Mouse (Mus musculus): ENCODE data around the gene Foxf1. TPM values are rescaled to one million over a fixed set of nuclear protein-coding genes. Genes with fewer than 3 reads are reported as not detected.

Foxf1 gene
- total RNA-seq, 2 experiments from 2014 or later: 1.1 TPM

DNA sequence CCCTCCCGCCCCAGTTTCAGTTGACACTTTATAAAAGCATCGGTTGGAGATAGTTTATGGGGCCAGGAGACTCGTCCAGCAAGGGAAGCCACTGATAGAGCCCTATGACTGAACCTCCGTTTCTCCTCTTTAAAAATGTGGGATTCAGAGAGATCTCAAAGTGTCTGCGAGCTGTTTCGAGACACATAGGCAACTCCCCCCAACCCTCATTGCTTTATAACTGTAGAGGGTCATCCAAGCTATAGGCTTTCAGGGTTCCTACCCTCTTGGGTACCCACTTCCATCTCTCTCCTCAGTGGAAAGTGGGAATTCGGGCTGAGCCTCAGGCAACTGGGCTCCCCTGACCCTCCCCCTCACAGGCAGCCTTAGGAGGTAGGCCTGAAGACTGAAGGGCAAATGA is 2.8 kb upstream of the Foxf1 start:
- DNase-seq (ENCODE audit: low spot score in 2 of 2): no peak

DNA sequence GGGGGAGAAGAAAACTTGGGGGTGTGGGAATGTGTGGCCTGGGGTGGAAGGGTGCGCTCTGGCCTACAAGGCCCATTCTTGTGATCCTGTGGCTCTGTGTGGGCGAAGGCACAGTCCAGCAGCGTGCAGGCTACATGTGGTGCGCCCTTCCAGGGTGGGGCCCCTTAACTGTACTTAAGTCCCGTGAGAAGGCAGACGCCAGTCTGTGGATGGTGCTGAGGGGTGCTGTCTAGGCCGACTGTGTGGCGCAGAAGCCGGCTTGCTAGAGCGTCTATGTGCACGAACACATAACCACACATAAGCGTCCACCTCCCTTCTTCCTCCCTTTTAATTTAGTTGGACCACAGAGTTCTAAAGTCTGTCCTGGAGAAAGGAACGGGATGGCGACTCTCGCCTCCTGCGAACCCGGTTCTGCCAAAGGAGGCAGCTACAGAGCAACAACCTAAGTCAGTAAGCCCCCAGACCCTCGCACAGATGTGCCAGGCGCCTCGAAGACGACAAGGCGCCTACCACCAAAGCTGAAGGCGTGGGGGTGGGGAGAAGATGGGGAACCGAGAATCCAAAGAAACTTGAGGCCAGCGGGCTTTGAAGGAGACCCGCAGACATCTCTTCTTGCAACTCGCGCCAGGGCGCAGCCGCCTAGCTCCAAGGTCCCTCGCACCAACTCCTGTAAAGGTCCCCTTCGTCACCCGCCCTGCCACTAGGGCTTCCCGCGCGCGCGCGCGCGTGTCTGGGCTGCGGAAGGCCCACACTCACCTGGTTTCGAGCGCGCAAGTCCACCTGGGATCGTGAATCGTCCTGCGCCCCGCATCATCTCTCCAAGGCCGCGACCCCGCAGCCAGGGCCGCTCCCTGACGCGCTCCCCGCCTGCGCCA is 1.7 kb upstream of the Foxf1 start:
- no peak for DNase-seq (ENCODE audit: low spot score in 2 of 2)

DNA sequence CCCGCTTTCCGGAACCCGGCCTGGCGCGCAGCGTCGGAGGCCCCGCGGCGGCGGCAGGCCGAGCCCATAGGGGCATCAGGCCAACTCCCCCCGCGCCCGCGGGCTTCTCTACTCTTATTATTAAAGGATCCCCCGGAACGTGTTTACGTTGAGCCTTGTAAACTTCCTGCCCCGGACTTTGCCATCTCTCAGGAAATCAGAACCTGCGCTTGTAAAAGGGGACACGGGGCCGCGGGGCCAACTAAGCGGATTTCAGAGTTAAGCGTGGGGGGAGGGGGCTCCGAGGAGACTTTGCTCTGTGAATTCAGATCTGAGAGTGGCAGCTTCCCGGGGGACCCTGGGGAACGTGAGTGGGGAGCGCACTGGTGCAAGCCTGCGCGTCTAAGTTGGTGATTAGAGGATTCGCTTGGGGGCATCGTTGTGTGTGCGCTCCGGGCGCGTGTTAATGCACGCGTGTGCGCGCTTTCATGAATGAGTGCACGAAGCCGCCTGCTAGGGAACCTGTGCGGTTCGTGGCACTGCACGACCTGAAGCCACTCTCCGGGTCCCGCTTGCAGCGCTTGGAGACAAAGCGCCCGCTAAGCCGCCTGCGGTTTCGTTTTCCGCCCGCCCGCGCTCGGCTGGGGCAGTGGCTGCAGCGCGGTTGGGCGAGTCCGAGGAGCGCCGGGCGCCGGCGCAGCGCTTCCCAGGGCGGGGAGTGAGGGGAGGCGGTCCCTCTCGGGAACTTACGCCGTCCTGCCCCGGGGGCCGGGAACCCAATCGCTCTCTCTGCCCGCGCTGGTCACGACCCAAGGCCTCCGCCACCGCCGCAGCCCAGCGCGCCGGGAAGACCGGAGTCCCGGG is 872 bp upstream of the Foxf1 start:
- DNase-seq (ENCODE audit: low spot score in 2 of 2): peak; percentile 27 to 39

DNA sequence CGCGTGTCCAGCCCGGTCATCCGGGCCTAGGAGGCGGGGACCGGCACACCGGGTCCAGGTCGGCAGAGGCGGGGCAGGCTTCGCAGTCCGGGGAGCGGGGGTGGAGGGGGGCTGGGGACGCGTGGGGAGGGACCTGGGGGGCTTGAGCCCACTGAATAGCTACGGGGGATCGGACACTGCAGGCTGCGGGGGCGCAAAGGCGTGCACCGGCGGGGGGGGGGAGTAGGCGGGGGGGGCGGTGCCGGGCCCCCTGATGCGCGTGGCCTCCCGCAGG is 313 bp upstream of the Foxf1 start:
- no peak for DNase-seq (ENCODE audit: low spot score in 2 of 2)

- no peak for DNase-seq (ENCODE audit: low spot score in 2 of 2)
Observed at GRCm38 (mm10) chr8:121085011-121085410, 825 bp downstream of the Foxf1 start.

DNA sequence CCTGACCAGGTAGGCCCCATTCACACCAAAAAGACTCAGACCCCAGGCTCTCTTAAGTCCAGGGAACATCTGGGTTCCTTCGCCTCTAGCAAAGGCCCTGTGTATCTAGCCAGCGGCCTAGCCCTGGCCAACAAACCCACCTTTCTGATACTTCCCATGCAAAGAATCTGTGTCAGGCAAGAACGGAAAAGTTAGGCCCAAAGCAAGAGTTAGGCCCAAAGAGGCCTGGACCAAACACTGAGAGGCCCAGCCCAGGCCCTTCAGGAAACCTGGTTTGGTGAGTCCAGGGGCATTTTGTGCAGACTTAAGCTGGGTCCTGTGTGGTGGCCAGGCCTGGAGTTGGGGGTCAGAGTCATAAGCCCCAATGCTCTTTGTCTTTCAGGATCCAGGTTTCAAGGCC is 1.4 kb downstream of the Foxf1 start:
- DNase-seq (ENCODE audit: low spot score in 2 of 2): no peak

DNA sequence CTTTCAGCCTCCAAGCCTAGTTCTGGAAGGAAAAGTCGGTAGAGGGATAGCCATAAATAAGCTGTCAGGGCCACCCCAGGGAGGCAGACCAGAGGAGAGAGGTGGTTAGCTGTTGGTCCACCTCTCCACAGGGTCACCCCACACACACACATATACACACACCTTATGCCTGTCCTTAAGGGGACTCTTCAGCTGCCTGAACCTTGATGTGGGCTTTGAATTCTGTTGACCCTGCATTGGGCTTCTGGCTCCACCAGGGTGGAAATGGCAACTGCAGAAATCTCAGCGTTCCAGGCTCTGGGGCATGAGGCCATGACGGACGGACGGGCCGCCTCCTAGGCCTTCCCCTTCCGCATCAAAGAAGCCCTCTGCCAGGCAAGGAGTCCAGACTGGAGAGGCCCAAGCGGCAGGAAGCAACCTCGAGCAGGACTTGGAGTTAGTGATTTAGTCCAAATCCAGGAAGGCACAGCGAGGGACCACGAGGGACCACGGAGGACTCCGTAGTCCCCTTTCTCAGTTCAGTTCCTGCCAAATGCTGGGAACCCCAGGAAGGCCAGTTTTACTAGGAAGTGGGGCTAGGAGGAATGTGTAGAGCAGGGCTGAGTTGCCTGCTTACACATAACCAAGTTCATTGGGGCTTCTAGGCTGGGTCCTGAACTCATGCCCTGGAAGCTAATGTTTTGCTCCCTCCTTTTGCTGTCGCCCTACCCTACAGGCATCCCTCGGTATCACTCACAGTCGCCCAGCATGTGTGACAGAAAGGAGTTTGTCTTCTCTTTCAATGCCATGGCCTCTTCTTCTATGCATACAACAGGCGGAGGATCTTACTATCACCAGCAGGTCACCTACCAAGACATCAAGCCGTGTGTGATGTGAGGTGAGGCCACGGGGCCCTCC is 2.1 kb downstream of the Foxf1 start:
- DNase-seq (ENCODE audit: low spot score in 2 of 2): no peak

DNA sequence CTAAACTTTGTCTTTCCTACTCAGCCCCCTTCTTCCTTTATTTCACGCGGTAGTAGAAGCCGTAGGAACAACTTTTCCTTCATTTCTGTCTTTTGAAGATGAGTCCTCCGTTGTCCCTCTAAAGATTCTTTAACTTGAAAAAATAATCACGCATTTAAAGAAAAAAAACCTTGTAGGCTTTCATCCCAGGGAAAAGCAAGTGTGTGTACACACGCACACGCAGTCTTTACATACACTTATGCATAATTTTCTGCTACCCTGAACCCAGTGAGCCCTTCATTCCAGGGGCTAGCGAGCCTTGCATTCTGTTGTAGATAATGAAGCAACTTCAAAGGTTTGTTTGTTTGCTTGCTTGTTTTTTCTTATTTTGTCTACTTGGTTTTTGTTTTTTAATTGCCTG is 4.1 kb downstream of the Foxf1 start:
- DNase-seq (ENCODE audit: low spot score in 2 of 2): no peak

DNA sequence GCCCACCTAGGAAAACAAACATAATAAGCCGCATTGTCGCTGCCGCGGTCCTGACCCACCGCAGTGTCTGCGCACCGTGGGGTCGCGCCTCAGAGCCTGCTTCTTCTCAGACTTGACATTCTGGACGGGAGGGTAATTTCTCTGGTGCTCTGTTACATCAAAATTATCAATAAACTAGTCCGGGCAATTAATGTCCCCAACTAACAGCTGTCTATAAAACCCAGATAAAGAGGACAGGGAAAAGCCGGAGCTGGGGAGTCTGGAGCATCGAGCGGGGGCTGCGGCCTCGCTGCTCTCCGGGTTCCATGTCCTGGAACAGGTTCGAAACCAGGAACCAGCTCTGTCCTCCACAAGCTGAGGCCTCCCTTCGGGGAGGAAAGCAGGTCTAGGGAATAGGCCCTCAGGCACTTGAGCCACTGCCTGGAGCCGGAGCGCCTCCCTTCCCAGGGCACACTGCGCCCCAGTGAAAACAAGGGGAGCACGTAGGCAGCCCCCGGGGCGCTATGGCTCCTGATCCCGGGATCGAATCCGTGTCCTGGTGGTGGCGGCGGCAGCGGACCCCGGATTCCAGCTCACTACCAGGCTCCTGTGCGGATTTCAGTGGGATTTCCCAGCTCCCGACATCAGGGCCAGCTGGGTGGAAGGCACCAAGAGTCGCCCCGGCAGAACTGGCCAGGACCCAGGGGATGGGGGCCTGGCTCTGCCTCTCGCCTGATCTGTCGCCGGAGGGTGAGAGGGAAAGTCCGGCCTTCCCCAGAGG is 4.9 kb downstream of the Foxf1 start:
- DNase-seq (ENCODE audit: low spot score in 2 of 2): no peak

GRCm38 (mm10) chr8:121089631-121090380 is 5.6 kb downstream of the Foxf1 start:
- no peak for DNase-seq (ENCODE audit: low spot score in 2 of 2)

DNA sequence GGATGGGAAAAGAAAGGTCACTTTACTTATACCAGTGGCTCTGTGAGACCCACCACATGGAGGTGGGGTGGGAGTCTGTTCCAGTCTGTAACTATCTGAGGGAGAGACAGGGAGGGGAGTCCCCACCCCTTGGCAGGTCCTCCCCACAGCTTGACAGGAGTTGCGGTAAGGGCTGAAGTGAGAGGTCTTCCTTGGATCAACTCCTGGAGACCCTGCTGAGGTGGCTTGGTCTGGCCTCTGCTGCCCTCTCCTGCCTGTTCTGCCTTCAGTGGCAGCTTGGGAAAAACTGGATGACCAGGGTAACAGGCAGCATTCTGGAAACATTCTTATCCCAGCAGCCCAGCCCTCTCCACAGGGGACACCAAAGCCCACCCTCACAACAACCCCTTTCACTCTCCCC is 6.5 kb downstream of the Foxf1 start:
- DNase-seq (ENCODE audit: low spot score in 2 of 2): no peak

DNA sequence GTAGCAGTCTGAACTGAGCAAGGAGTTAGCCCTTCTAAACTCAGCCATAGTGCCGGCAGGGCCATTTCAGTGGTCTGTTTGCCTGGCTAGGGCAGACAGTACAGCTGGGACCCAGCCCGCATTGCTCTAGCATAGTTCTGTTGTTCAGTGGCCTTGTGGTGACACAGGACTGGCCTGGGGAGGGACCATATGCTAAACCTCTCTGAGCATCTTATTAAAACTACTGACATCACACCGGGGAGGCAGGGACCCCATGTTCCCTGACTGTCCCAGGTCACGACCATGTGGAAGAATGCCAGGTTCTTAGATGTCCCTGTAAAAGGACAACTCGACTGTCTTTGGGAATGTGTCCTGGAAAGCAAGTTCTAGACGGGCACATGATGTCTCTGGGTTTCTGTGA is 8.0 kb downstream of the Foxf1 start:
- no peak for DNase-seq (ENCODE audit: low spot score in 2 of 2)

DNA sequence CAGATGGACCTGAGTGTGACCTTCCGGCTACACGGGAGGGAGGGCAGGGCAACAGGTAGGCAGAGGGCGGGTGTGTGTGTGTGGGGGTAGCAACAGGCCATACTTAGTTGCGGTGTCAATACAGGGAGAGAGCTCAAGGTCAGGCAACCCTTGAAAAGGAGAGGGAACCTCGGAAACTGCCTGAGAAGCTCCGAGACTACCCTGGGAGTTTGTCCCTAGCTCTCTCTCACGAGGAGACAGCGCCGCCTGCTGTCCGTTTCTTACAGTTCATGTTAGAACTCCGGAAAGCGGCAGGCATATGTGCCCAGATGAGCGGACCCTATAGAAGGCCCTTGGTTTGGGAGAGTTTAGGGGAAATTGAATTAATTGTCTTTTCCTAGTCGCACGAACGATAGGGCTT is 8.4 kb downstream of the Foxf1 start:
- DNase-seq (ENCODE audit: low spot score in 2 of 2): peak; percentile 66 to 72

DNA sequence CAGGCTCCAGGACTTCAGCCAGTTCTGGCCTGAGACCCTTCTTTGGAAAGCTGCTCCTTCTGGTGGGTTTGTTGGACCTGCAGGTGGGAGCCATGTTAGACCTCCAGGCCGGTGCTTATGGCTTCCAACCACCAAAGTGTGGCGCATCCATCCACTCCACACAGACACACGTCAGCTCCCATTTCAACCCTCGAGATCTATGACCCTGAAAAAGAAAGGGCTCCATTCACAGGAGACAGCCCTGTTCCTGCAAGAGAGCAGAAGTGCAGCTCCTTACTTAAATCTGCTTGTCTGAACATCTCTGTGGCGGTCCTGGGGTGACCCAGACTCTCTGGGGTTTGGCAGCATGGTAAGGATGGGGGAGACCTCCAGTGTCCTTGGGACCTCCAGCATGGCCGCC is 9.3 kb downstream of the Foxf1 start:
- DNase-seq (ENCODE audit: low spot score in 2 of 2): no peak

- DNase-seq (ENCODE audit: low spot score in 2 of 2): peak in 1 of 2 experiments; percentile 68
Observed at GRCm38 (mm10) chr8:121104049-121104818, 20.0 kb downstream of the Foxf1 start.

DNA sequence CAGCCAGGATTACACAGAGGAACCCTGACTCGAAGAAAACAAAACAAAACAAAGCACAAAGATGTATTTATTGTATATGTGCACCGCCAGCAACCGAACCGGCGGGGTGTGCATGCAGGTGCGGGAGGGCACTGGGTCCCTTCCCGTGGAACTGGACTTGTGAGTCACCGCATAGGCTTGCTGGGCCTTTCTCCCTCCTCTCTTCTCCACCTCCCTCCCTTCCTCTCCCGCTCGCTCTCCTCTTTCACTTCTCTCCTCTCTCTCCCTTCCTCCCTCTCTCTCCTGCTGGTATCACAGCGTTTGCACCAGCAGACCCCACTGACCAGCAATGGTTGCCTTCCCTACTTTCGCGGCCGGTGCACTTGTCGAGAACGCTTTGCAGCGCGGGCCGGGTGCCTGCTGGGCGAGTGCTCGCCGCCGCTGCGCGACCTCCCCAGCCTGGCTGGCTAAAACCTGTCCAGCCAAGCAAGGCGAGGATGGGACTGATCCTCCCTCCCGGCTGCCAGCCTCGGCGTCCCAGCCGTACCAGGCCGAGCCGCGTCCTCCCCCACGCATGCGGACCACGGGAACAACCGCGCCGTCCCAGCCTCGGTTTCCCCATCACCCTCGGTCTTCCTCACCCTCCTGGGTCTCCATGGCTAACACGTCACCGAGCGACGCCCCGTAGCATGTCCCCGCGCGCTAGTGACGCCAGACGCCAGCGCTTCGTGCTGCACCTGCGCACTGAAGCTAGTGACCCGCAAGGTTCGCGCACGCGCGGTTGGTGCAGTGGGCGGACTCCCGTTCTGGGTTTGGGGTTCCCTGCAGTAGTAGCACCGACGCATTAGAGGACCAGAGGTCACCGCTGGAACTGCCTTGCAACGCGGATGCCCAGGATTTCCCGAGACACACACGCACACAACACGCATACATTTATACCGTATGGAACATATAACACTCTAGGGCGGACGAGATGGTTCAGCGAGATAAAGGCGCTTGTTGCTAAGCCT is 23.8 kb downstream of the Foxf1 start, which contains the start of gene Mthfsd:
Mthfsd (minus strand) TSS at position 725 of the 989 bp plus-strand sequence.
- DNase-seq (ENCODE audit: low spot score in 2 of 2): peak; percentile 96 to 99

- no peak for DNase-seq (ENCODE audit: low spot score in 2 of 2)
Observed at GRCm38 (mm10) chr8:121108657-121109056, 24.5 kb downstream of the Foxf1 start.

All from adrenal gland, postnatal 4 days (tissue).